8 mouse cellular contexts compared by ENCODE assay signal in the genomic region with DNA sequence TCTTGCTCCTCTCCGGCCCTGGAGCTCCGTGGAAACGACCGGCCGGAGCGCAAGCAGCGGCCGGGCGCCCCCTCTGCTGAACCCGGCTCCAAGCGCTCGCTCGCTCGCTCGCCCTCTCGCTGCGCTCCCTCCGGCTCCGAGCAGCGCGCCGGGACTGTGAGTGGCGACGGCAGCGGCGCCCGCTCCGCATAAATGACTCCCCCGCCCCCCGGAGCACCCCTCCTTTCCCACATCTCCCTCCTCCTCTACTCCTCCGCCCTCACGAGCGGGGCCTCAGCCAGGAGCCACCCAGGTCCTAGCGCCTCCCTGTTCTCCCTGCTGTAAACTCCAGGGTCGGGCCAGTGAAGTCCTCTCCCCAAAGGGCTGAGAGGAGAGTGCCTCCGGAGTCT. TPM values are rescaled to one million over a fixed set of nuclear protein-coding genes. Genes with fewer than 3 reads are reported as not detected.
DNase-seq lines count a peak whose midpoint lies in the region; ATAC-seq and TF ChIP-seq lines count a peak whose summit lies in the region.

A gene (minus strand): TSS at position 162 of the 389 bp plus-strand sequence.

- H3K27ac ChIP-seq in liver, embryonic 14.5 days, result no peak within 1 kb of the TSS

- DNase-seq in ES-CJ7 (ENCODE audit: low read depth, low spot score), result peak; percentile 75
- DNase-seq in cerebellum, adult 9-11 months, result peak; percentile 55
- DNase-seq in frontal cortex, adult 2 months (ENCODE audit: extremely low spot score in 1 of 2, low spot score in 1 of 2), result peak; percentile 58 to 90
- peak; percentile 82 for DNase-seq in heart, postnatal 36 days
- peak; percentile 77 for DNase-seq in layer of hippocampus, adult 11-12 months (ENCODE audit: low spot score)
- peak in 2 of 3 experiments; percentile 17 to 24 for DNase-seq in liver, embryonic 14.5 days (ENCODE audit: low read depth in 3 of 3, low spot score in 3 of 3)
- DNase-seq in ovary, postnatal 10 days (ENCODE audit: low spot score), result peak; percentile 71
- DNase-seq in urinary bladder, postnatal 10 days (ENCODE audit: low spot score), result peak; percentile 43

- TF ChIP-seq CTCF in liver, embryonic 14.5 days (IDR thresholded peaks at IDR 0.05; ENCODE audit: low read depth), result no peak; the same call in 1 of the 2 replicates

- no peaks in the 10 kb centered on the region for H3K36me3 ChIP-seq in liver, embryonic 14.5 days (replicated peaks; ENCODE audit: control insufficient read depth, insufficient read depth, low read depth)

- peaks cover 31% of the 10 kb centered on the region for H3K27me3 ChIP-seq in liver, embryonic 14.5 days (ENCODE audit: control insufficient read depth, insufficient read depth, low read length)

- H3K4me2 ChIP-seq in liver, embryonic 14.5 days (ENCODE audit: low read depth), result peak within 1 kb of the TSS; percentile 61

- no peaks in the 10 kb centered on the region for H3K9me3 ChIP-seq in liver, embryonic 14.5 days (ENCODE audit: control insufficient read depth, low read length)

- WGBS in liver, embryonic 14.5 days (ENCODE audit: insufficient replicate concordance), result 0% methylated on average over 25 of the region's 36 CpGs

- ATAC-seq in liver, embryonic 14.5 days (ENCODE audit: insufficient read depth), result peak; percentile 68

- TF ChIP-seq EP300 in liver, embryonic 14.5 days (IDR thresholded peaks at IDR 0.05; ENCODE audit: low read depth), result no peak

- intact Hi-C loops in heart, postnatal 36 days (cut with DNase I), result loop anchor here (5.0 to 10.0 kb wide), 3 partner anchors 373 to 827 kb away; a partner anchor contains a TSS

- H3K9ac ChIP-seq in liver, embryonic 14.5 days (replicated peaks), result no peak within 1 kb of the TSS

- peak within 1 kb of the TSS; percentile 43 to 48 for H3K4me3 ChIP-seq in liver, embryonic 14.5 days (ENCODE audit: insufficient read depth in 1 of 2, low read depth in 2 of 2, low read length in 2 of 2)

- no peaks in the 10 kb centered on the region for H3K4me1 ChIP-seq in liver, embryonic 14.5 days (replicated peaks; ENCODE audit: control insufficient read depth in 2 of 2, insufficient read depth in 2 of 2, low read length in 1 of 2)

RNA-seq across cellular contexts. Expression of the gene that starts here (rescaled TPM):
- polyA plus RNA-seq in frontal cortex, adult 2 months (2012; rRNA removed), result 3.1 and 8.1 TPM in 2 replicates
- 1 to 10 TPM; 2.2 to 3.2 TPM for total RNA-seq in heart, postnatal 36 days (2021)
- 0.52 and 0.61 TPM in 2 replicates for polyA plus RNA-seq in liver, embryonic 14.5 days (2012; rRNA removed)
- 0.58 and 1.2 TPM in 2 replicates for polyA plus RNA-seq in liver, embryonic 14.5 days (2014; fragmentation: Nextera tagmentation; extraction: Ambion mirVana)

Comparison
In these comparisons a context has a peak if more than half of its experiments do, and no peak if none do; other contexts are left out.
1. DNase-seq: peak in every context shown above with its lines; median percentile 82 in heart, postnatal 36 days; 77 in layer of hippocampus, adult 11-12 months; 75 in ES-CJ7; 74 in frontal cortex, adult 2 months; 71 in ovary, postnatal 10 days; 55 in cerebellum, adult 9-11 months; 43 in urinary bladder, postnatal 10 days; 20 in liver, embryonic 14.5 days.